Mouse (Mus musculus) kidney, postnatal 0 days (tissue): ENCODE measurements at regions not wholly inside any gene's neighbourhood (a gene's known extent, or its start where the extent isn't known, plus 50 kb on each side); places are given as distances from the start of the nearest gene placed in this dataset.

ENCODE experiments used
- ATAC-seq: fragments of 200-750 bp; cut with Nextera tagmentation; replicated peaks from 2 replicates; pipeline ENCODE4 v1.8.0; 2017; ENCODE audit warnings: low read depth, moderate number of reproducible peaks, moderate TSS enrichment, moderate library complexity; ENCODE audit not compliant: low FRiP score
- DNase-seq: peaks from one replicate; pipeline ENCODE4 v3.0.0-alpha.2; 2016; ENCODE audit warnings: low spot score
- H3K27ac ChIP-seq: fragments of 300-500 bp; sonication (generic); 2 replicates; pipeline ENCODE4 v1.5.1; 2014; ENCODE audit warnings: mild to moderate bottlenecking
- H3K27me3 ChIP-seq: fragments of 300-500 bp; sonication (generic); 2 replicates; pipeline ENCODE4 v1.6.1; 2014; ENCODE audit warnings: low read length, mixed read lengths; ENCODE audit not compliant: insufficient read depth
- H3K36me3 ChIP-seq: fragments of 300-500 bp; sonication (generic); 2 replicates; pipeline ENCODE4 v1.6.1; 2014; ENCODE audit warnings: low read length, mixed read lengths; ENCODE audit not compliant: insufficient read depth
- H3K4me1 ChIP-seq: fragments of 300-500 bp; sonication (generic); replicated peaks from 2 replicates; pipeline ENCODE4 v1.6.1; 2014; ENCODE audit warnings: antibody characterized with exemption, low read length, mixed read lengths; ENCODE audit not compliant: insufficient read depth
- H3K4me2 ChIP-seq: fragments of 300-500 bp; sonication (generic); 2 replicates; pipeline ENCODE4 v1.6.1; 2014; ENCODE audit warnings: mild to moderate bottlenecking, low read length, moderate library complexity, mixed read lengths
- H3K4me3 ChIP-seq: fragments of 300-500 bp; sonication (generic); replicated peaks from 2 replicates; pipeline ENCODE4 v1.5.1; 2014; ENCODE audit warnings: low read depth, low read length
- H3K9ac ChIP-seq: fragments of 300-500 bp; sonication (generic); 2 replicates; pipeline ENCODE4 v1.6.1; 2014; ENCODE audit warnings: low read depth, low read length
- H3K9me3 ChIP-seq: fragments of 300-500 bp; sonication (generic); replicated peaks from 2 replicates; pipeline ENCODE4 v1.6.1; 2016; ENCODE audit warnings: low read length, inconsistent platforms, mixed read lengths
- CTCF ChIP-seq: IDR thresholded peaks from 2 replicates; pipeline ENCODE4 v1.5.1; 2016; ENCODE audit warnings: antibody characterized with exemption, low read depth, mild to moderate bottlenecking, moderate library complexity
- WGBS: fragments of 180-500 bp; shearing (Covaris S2); extraction: QIAGEN DNeasy Blood & Tissue Kit; methylation state at CpG from one replicate; pipeline ENCODE4 v1.1.7; 2014; 5-methylcytosine and 5-hydroxymethylcytosine counted together

GRCm38 (mm10) chr10:37294231-37294630 is 155.5 kb upstream of the Marcks start:
- no peaks in the 10 kb centered on the region for H3K27me3 ChIP-seq
- DNase-seq (no peak), ATAC-seq (no peak)
- no peaks in the 10 kb centered on the region for H3K9me3 ChIP-seq
- H3K4me3 ChIP-seq, result no peak overlapping the region
- H3K4me1 ChIP-seq, result no peaks in the 10 kb centered on the region
- no peak overlapping the region for H3K9ac ChIP-seq
- TF ChIP-seq CTCF, result no peak
- no peaks in the 10 kb centered on the region for H3K36me3 ChIP-seq
- H3K27ac ChIP-seq, result no peak overlapping the region
- H3K4me2 ChIP-seq, result no peak overlapping the region

GRCm38 (mm10) chr10:37293292-37293691 is 154.6 kb upstream of the Marcks start:
- Histone ChIP-seq H3K27ac (no peak overlapping the region), H3K27me3 (no peaks in the 10 kb centered on the region), H3K9me3 (no peaks in the 10 kb centered on the region), H3K4me3 (no peak overlapping the region), H3K9ac (no peak overlapping the region), H3K4me1 (no peaks in the 10 kb centered on the region), H3K4me2 (no peak overlapping the region), H3K36me3 (no peaks in the 10 kb centered on the region)
- ATAC-seq (no peak), DNase-seq (no peak)
- no peak for TF ChIP-seq CTCF
- 68% methylated on average over 1 of the region's 1 CpGs for WGBS

- no peak for TF ChIP-seq CTCF
- Histone ChIP-seq H3K4me1 (no peaks in the 10 kb centered on the region), H3K9me3 (no peaks in the 10 kb centered on the region), H3K4me2 (no peak overlapping the region), H3K36me3 (no peaks in the 10 kb centered on the region), H3K4me3 (no peak overlapping the region), H3K27me3 (no peaks in the 10 kb centered on the region), H3K27ac (no peak overlapping the region), H3K9ac (no peak overlapping the region)
- ATAC-seq, result no peak
- peak; percentile 81 for DNase-seq
- WGBS, result 54% methylated on average over 2 of the region's 2 CpGs
These were observed 153.1 kb upstream of the Marcks start for GRCm38 (mm10) chr10:37291639-37292495.

- no peak overlapping the region for H3K4me3 ChIP-seq
- no peaks in the 10 kb centered on the region for H3K36me3 ChIP-seq
- no peak overlapping the region for H3K27ac ChIP-seq
- no peaks in the 10 kb centered on the region for H3K27me3 ChIP-seq
- ATAC-seq (no peak), DNase-seq (no peak)
- no peak for TF ChIP-seq CTCF
- no peak overlapping the region for H3K4me2 ChIP-seq
- H3K9me3 ChIP-seq, result no peaks in the 10 kb centered on the region
- no peaks in the 10 kb centered on the region for H3K4me1 ChIP-seq
- H3K9ac ChIP-seq, result no peak overlapping the region
- 85% methylated on average over 3 of the region's 3 CpGs for WGBS
These were observed 151.4 kb upstream of the Marcks start for GRCm38 (mm10) chr10:37289964-37290704.

- Histone ChIP-seq H3K9ac (no peak overlapping the region), H3K9me3 (no peaks in the 10 kb centered on the region), H3K4me3 (no peak overlapping the region), H3K27me3 (no peaks in the 10 kb centered on the region), H3K36me3 (no peaks in the 10 kb centered on the region), H3K4me1 (no peaks in the 10 kb centered on the region), H3K4me2 (no peak overlapping the region), H3K27ac (no peak overlapping the region)
- WGBS, result 65% methylated on average over 5 of the region's 5 CpGs
- no peak for TF ChIP-seq CTCF
- ATAC-seq (no peak), DNase-seq (peak; percentile 61)
These were observed 147.6 kb upstream of the Marcks start for GRCm38 (mm10) chr10:37286305-37286704.

- no peak for DNase-seq
These were observed 144.2 kb upstream of the Marcks start for GRCm38 (mm10) chr10:37282951-37283350.

More at GRCm38 (mm10) chr10:37282951-37283350, 144.2 kb upstream of the Marcks start:
- Histone ChIP-seq H3K27me3 (no peaks in the 10 kb centered on the region), H3K4me1 (no peaks in the 10 kb centered on the region), H3K4me2 (no peak overlapping the region), H3K27ac (no peak overlapping the region), H3K9ac (no peak overlapping the region), H3K9me3 (no peaks in the 10 kb centered on the region), H3K4me3 (no peak overlapping the region), H3K36me3 (no peaks in the 10 kb centered on the region)
- no peak for TF ChIP-seq CTCF
- ATAC-seq, result no peak
